Mouse (Mus musculus) B cell, adult (primary cell): ENCODE data around the gene Fbxw9. TPM values are rescaled to one million over a fixed set of nuclear protein-coding genes. Genes with fewer than 3 reads are reported as not detected.

Experiments
- total RNA-seq: library from RNA; stranded (reverse); gene quantifications from 4 replicates; pipeline ENCODE4 v1.2.4, GENCODE M21; 2023; ENCODE audit not compliant: inconsistent age

The Fbxw9 gene
- total RNA-seq = 14.4 to 17.5 TPM (median 15.4 TPM) in 4 replicates

GRCm38 (mm10) chr8:85059879-85060616 is at the start of gene Fbxw9:
Gene Fbxw9, plus strand, starts transcription at chr8:85060055.

GRCm38 (mm10) chr8:85014431-85014830 is 45.4 kb upstream of the Fbxw9 start, which contains the start of gene Best2:
Gene Best2, minus strand, starts transcription at chr8:85014531.

GRCm38 (mm10) chr8:85025098-85025932 is 34.5 kb upstream of the Fbxw9 start, which contains the start of gene Asna1:
Gene Asna1, minus strand, starts transcription at chr8:85025281.

GRCm38 (mm10) chr8:85026670-85027515 is 33.0 kb upstream of the Fbxw9 start, which contains the start of gene Trir:
Gene Trir, plus strand, starts transcription at chr8:85026823.

GRCm38 (mm10) chr8:85036718-85037365 is 23.0 kb upstream of the Fbxw9 start, which contains the start of gene Tnpo2:
Gene Tnpo2, plus strand, starts transcription at chr8:85036915.

GRCm38 (mm10) chr8:85067982-85068381 is 8.1 kb downstream of the Fbxw9 start, which contains the start of gene Gm5741:
Gene Gm5741, minus strand, starts transcription at chr8:85067982.

GRCm38 (mm10) chr8:85071514-85072281 is 11.8 kb downstream of the Fbxw9 start, which contains the start of gene Dhps:
Gene Dhps, plus strand, starts transcription at chr8:85071757.

GRCm38 (mm10) chr8:85080532-85081215 is 20.8 kb downstream of the Fbxw9 start, which contains the start of gene Wdr83os:
Gene Wdr83os, plus strand, starts transcription at chr8:85080740.

GRCm38 (mm10) chr8:85081216-85081555 is 21.3 kb downstream of the Fbxw9 start, which contains the start of gene Wdr83:
Gene Wdr83, minus strand, starts transcription at chr8:85081306.

GRCm38 (mm10) chr8:85083108-85083813 is 23.4 kb downstream of the Fbxw9 start, which contains the start of gene Man2b1:
Gene Man2b1, plus strand, starts transcription at chr8:85083270.

Other genes with a start within 250 kb of the Fbxw9 start
- 2.2 to 3.3 TPM (median 2.8 TPM) in 4 replicates for gene Dand5, start 237.2 kb upstream of the Fbxw9 start, total RNA-seq
- gene Gadd45gip1, start 228.5 kb upstream of the Fbxw9 start, total RNA-seq = 11.4 to 12.8 TPM (median 11.7 TPM) in 4 replicates
- gene Rad23a, start 219.4 kb upstream of the Fbxw9 start, total RNA-seq = 48.0 to 63.3 TPM (median 61.5 TPM) in 4 replicates
- gene Calr, start 213.1 kb upstream of the Fbxw9 start, total RNA-seq = 564 to 720 TPM (median 619 TPM) in 4 replicates
- 66.8 to 70.5 TPM (median 68.5 TPM) in 4 replicates for gene Farsa, start 203.1 kb upstream of the Fbxw9 start, total RNA-seq
- gene Syce2, start 187.9 kb upstream of the Fbxw9 start, total RNA-seq = 6.1 to 11.9 TPM (median 9.0 TPM) in 4 replicates
- gene Gcdh, start 166.1 kb upstream of the Fbxw9 start, total RNA-seq = 18.7 to 34.4 TPM (median 31.5 TPM) in 4 replicates
- gene Klf1, start 158.1 kb upstream of the Fbxw9 start, total RNA-seq = 0.32 to 0.45 TPM in 2 of 4 replicates, not detected in the others
- 67.4 to 74.5 TPM (median 72.7 TPM) in 4 replicates for gene Dnase2a, start 151.5 kb upstream of the Fbxw9 start, total RNA-seq
- 0.16 to 0.57 TPM (median 0.23 TPM) in 4 replicates for gene Mast1, start 122.7 kb upstream of the Fbxw9 start, total RNA-seq
- not detected in 4 replicates for gene Rtbdn, start 113.1 kb upstream of the Fbxw9 start, total RNA-seq
- 2.0 TPM in 1 of 4 replicates, not detected in the others for gene Gm49661, start 90.6 kb upstream of the Fbxw9 start, total RNA-seq
- 57.4 to 60.7 TPM (median 59.6 TPM) in 4 replicates for gene Prdx2, start 90.5 kb upstream of the Fbxw9 start, total RNA-seq
- 30.0 to 35.5 TPM (median 33.5 TPM) in 4 replicates for gene Rnaseh2a, start 90.3 kb upstream of the Fbxw9 start, total RNA-seq
- gene Junb, start 81.3 kb upstream of the Fbxw9 start, total RNA-seq = 1,539 to 1,702 TPM (median 1,628 TPM) in 4 replicates
- gene Hook2, start 69.5 kb upstream of the Fbxw9 start, total RNA-seq = 5.9 to 8.3 TPM (median 6.6 TPM) in 4 replicates
- 0.32 TPM in 1 of 4 replicates, not detected in the others for gene Best2, start 45.5 kb upstream of the Fbxw9 start, total RNA-seq
- 87.6 to 96.1 TPM (median 94.0 TPM) in 4 replicates for gene Asna1, start 34.8 kb upstream of the Fbxw9 start, total RNA-seq
- 205 to 226 TPM (median 223 TPM) in 4 replicates for gene Trir, start 33.2 kb upstream of the Fbxw9 start, total RNA-seq
- gene Tnpo2, start 23.1 kb upstream of the Fbxw9 start, total RNA-seq = 38.8 to 49.7 TPM (median 45.7 TPM) in 4 replicates
- 3.0 TPM in 1 of 4 replicates, not detected in the others for gene Gm5741, start 7.9 kb downstream of the Fbxw9 start, total RNA-seq
- 105 to 138 TPM (median 115 TPM) in 4 replicates for gene Dhps, start 11.7 kb downstream of the Fbxw9 start, total RNA-seq
- 49.2 to 55.9 TPM (median 50.9 TPM) in 4 replicates for gene Wdr83os, start 20.7 kb downstream of the Fbxw9 start, total RNA-seq
- 12.5 to 15.1 TPM (median 13.1 TPM) in 4 replicates for gene Wdr83, start 21.3 kb downstream of the Fbxw9 start, total RNA-seq
- 156 to 176 TPM (median 163 TPM) in 4 replicates for gene Man2b1, start 23.2 kb downstream of the Fbxw9 start, total RNA-seq
- 0.16 TPM in 1 of 4 replicates, not detected in the others for gene Zfp791, start 63.0 kb downstream of the Fbxw9 start, total RNA-seq
- gene Cks1brt, start 91.9 kb downstream of the Fbxw9 start, total RNA-seq = not detected in 4 replicates
- not detected in 4 replicates for gene Olfr371, start 165.9 kb downstream of the Fbxw9 start, total RNA-seq
- 32.0 to 38.7 TPM (median 36.8 TPM) in 4 replicates for gene Orc6, start 239.6 kb downstream of the Fbxw9 start, total RNA-seq
- gene Vps35, start 239.7 kb downstream of the Fbxw9 start, total RNA-seq = 68.0 to 75.1 TPM (median 70.5 TPM) in 4 replicates